Mouse (Mus musculus) small intestine, adult 2 months (tissue): ENCODE results near the gene Fggy.

Source experiments
- CTCF ChIP-seq: fragments of 200-500 bp; IDR thresholded peaks from 2 replicates; pipeline ENCODE4 v1.5.1; 2012; ENCODE audit warnings: low read depth, mild to moderate bottlenecking, control low read depth, inconsistent platforms, low read length, moderate library complexity, mixed read lengths; ENCODE audit not compliant: insufficient replicate concordance, insufficient read length; ENCODE audit errors: extremely low read depth
- POLR2A ChIP-seq: fragments of 200-500 bp; IDR thresholded peaks from 2 replicates; pipeline ENCODE4 v1.6.1; 2012; ENCODE audit warnings: low read depth, mild to moderate bottlenecking, control low read depth, inconsistent platforms, low read length, moderate library complexity

- TF ChIP-seq CTCF (no peak), POLR2A (no peak)
These were observed 230.3 kb downstream of the Fggy start for GRCm38 (mm10) chr4:95787609-95788008.
